ENCODE assay signal across 23 mouse cellular contexts in the genomic region with DNA sequence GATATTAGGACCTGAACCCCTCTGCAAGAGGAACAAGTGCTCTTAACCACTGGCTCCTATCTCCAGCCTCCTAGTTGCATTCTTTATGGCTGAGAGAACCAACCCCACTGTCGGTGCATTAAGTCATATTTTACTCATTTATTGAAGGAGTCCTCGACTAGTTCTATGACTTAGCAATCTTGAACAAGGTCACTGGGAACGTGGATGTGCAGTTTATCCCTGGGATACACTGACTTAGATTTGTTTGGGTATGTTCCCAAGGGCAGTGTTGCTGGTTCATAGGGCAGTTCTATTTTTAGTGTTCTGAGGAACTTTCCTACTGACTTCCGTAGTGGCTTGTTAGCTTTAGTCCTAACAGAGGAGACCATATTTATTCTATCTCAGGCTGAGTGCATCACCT. TPM values are rescaled to one million over a fixed set of nuclear protein-coding genes. Genes with fewer than 3 reads are reported as not detected.
A peak's percentile ranks its signal among the peaks of the same experiment; 100 is the strongest.
DNase-seq lines count a peak whose midpoint lies in the region; ATAC-seq and TF ChIP-seq lines count a peak whose summit lies in the region.
"Had no signal": no experiment of that assay in that cellular context is flagged by ENCODE, and none has a peak within 500 bp of the region (broad histone marks: within the 10 kb centered on the region; RNA-seq: fewer than 3 reads in every experiment).

No protein-coding gene starts in this region.

- H3K4me1 ChIP-seq in kidney, adult 2 months (ENCODE audit: control insufficient read depth, insufficient read depth, low read length): peaks cover 16% of the 10 kb centered on the region; the same call in 1 of the 2 replicates
- H3K4me1 ChIP-seq in heart, embryonic 14.5 days (ENCODE audit: control insufficient read depth in 2 of 2, insufficient read depth in 2 of 2, low read length in 2 of 2): peaks cover 2 to 27% of the 10 kb centered on the region in 2 experiments; a peak in 2 of 4 replicates
- peaks cover 7% of the 10 kb centered on the region; the same call in 1 of the 2 replicates for H3K4me1 ChIP-seq in lung, postnatal 0 days (ENCODE audit: insufficient read depth, low read depth, low read length)

- no peak overlapping the region for H3K9ac ChIP-seq in heart, embryonic 14.5 days (ENCODE audit: low read length)
- H3K9ac ChIP-seq in lung, postnatal 0 days (replicated peaks; ENCODE audit: low read depth): no peak overlapping the region
- H3K9ac ChIP-seq: embryonic facial prominence, embryonic 12.5 days; forebrain, embryonic 13.5 days; hindbrain, embryonic 12.5 days; lung, embryonic 14.5 days had no signal

- H3K27ac ChIP-seq in kidney, adult 2 months (ENCODE audit: insufficient read depth, low read depth, low read length): 0 out of 2 replicates have a peak overlapping the region, but pooled peaks have one; percentile 55
- H3K27ac ChIP-seq in heart, embryonic 14.5 days (replicated peaks in 1 of 2; ENCODE audit: control insufficient read depth in 1 of 2, insufficient read depth in 1 of 2, low read depth in 2 of 2, low read length in 2 of 2): peak overlapping the region; percentile 36 to 49
- H3K27ac ChIP-seq in lung, postnatal 0 days (ENCODE audit: low read length): no peak overlapping the region
- H3K27ac ChIP-seq: embryonic facial prominence, embryonic 12.5 days; forebrain, embryonic 13.5 days; hindbrain, embryonic 12.5 days; macrophage; midbrain, embryonic 10.5 days had no signal

- no peaks in the 10 kb centered on the region for H3K27me3 ChIP-seq in kidney, adult 2 months (replicated peaks; ENCODE audit: control insufficient read depth, insufficient read depth, low read length)
- no peaks in the 10 kb centered on the region for H3K27me3 ChIP-seq in heart, embryonic 14.5 days (ENCODE audit: control insufficient read depth, insufficient read depth, low read length)
- H3K27me3 ChIP-seq in lung, postnatal 0 days (replicated peaks; ENCODE audit: insufficient read depth, low read length): no peaks in the 10 kb centered on the region
- H3K27me3 ChIP-seq: embryonic facial prominence, embryonic 12.5 days; forebrain, embryonic 13.5 days; hindbrain, embryonic 12.5 days had no signal

- 0 out of 2 replicates have a peak overlapping the region, but pooled peaks have one; percentile 18 for H3K4me2 ChIP-seq in heart, embryonic 14.5 days (ENCODE audit: low read length)
- H3K4me2 ChIP-seq in lung, postnatal 0 days (replicated peaks; ENCODE audit: low read depth, low read length): no peak overlapping the region
- H3K4me2 ChIP-seq: embryonic facial prominence, embryonic 12.5 days; forebrain, embryonic 13.5 days; hindbrain, embryonic 12.5 days; lung, embryonic 14.5 days had no signal

- no peak for TF ChIP-seq CTCF in kidney, adult 2 months (conservative IDR thresholded peaks at IDR 0.05; ENCODE audit: insufficient read depth, insufficient read length, low read depth, low read length)
- no peak for TF ChIP-seq CTCF in lung, postnatal 0 days (IDR thresholded peaks at IDR 0.05)

- H3K36me3 ChIP-seq in kidney, adult 2 months (ENCODE audit: control insufficient read depth, insufficient read depth, low read length): no peaks in the 10 kb centered on the region
- no peaks in the 10 kb centered on the region for H3K36me3 ChIP-seq in heart, embryonic 14.5 days (ENCODE audit: control insufficient read depth, insufficient read depth, low read length)
- no peaks in the 10 kb centered on the region for H3K36me3 ChIP-seq in lung, postnatal 0 days (ENCODE audit: insufficient read depth, low read length)
- H3K36me3 ChIP-seq: embryonic facial prominence, embryonic 12.5 days; hindbrain, embryonic 12.5 days had no signal

- no peak for TF ChIP-seq POLR2A in kidney, adult 2 months (IDR thresholded peaks at IDR 0.05; ENCODE audit: low read depth, low read length)

- WGBS in kidney, adult 2 months: 22% methylated on average over 4 of the region's 4 CpGs
- 22% methylated on average over 4 of the region's 4 CpGs for WGBS in heart, embryonic 14.5 days
- 54% methylated on average over 4 of the region's 4 CpGs for WGBS in lung, postnatal 0 days

- DNase-seq in adrenal gland, adult 8-10 months: peak; percentile 67
- DNase-seq in adrenal gland, adult 18-20 months (ENCODE audit: low spot score in 2 of 2): no peak
- DNase-seq in kidney, adult 2 months: peak; percentile 50
- no peak for DNase-seq in kidney, postnatal 36 days
- DNase-seq in adrenal gland, postnatal 10 days: peak; percentile 49
- no peak for DNase-seq in cerebellum, postnatal 36 days
- no peak for DNase-seq in lung, postnatal 0 days (ENCODE audit: low spot score)
- DNase-seq: cerebellum, adult 8-10 months; gastrocnemius, postnatal 14 days; kidney, adult 18-20 months; kidney, postnatal 14 days; left cerebral cortex, postnatal 4 days; liver; lung, embryonic 14.5 days; right cerebral cortex, adult 18-20 months; thymus, postnatal 25 days had no signal

- no peak for TF ChIP-seq EP300 in lung, postnatal 0 days (IDR thresholded peaks at IDR 0.05)

- no peaks in the 10 kb centered on the region for H3K9me3 ChIP-seq in heart, embryonic 14.5 days (ENCODE audit: control insufficient read depth, low read length)
- no peaks in the 10 kb centered on the region for H3K9me3 ChIP-seq in lung, postnatal 0 days (ENCODE audit: low read length)
- H3K9me3 ChIP-seq: embryonic facial prominence, embryonic 12.5 days; forebrain, embryonic 13.5 days; hindbrain, embryonic 12.5 days; midbrain, embryonic 10.5 days had no signal

- no peak overlapping the region for H3K4me3 ChIP-seq in kidney, adult 2 months (ENCODE audit: insufficient read depth, low read depth, low read length)
- no peak overlapping the region for H3K4me3 ChIP-seq in heart, embryonic 14.5 days (ENCODE audit: control insufficient read depth in 1 of 2, insufficient read depth in 1 of 2, low read depth in 1 of 2, low read length in 2 of 2)
- H3K4me3 ChIP-seq in lung, postnatal 0 days (ENCODE audit: low read depth, low read length): no peak overlapping the region
- H3K4me3 ChIP-seq: embryonic facial prominence, embryonic 12.5 days; erythroblast, embryonic 14.5 days; forebrain, embryonic 13.5 days; hindbrain, embryonic 12.5 days; midbrain, embryonic 10.5 days had no signal

- ATAC-seq in heart, embryonic 14.5 days (ENCODE audit: insufficient number of reproducible peaks, insufficient read depth, low FRiP score, low read depth): no peak
- no peak for ATAC-seq in lung, postnatal 0 days
- ATAC-seq: forebrain, embryonic 13.5 days had no signal

RNA-seq across cellular contexts. Expression of a gene that starts 5.6 kb away (rescaled TPM):
- total RNA-seq in adrenal gland, adult 8-10 months (2022): 10 to 100 TPM; 50.4 to 77.4 (median 56.5) TPM
- total RNA-seq in adrenal gland, adult 18-20 months (2021): 10 to 100 TPM; 39.3 to 51.6 TPM
- 17.0 and 18.1 TPM in 2 replicates for polyA plus RNA-seq in kidney, adult 2 months (2012; rRNA removed)
- total RNA-seq in adrenal gland, postnatal 10 days (2021): 10 to 100 TPM; 25.5 to 31.6 TPM
- polyA plus RNA-seq in heart, embryonic 14.5 days (2014; fragmentation: Nextera tagmentation; extraction: Ambion mirVana): 3.8 TPM in 2 replicates
- polyA plus RNA-seq in lung, postnatal 0 days (2015; fragmentation: Nextera tagmentation; extraction: Ambion mirVana): 4.6 and 5.7 TPM in 2 replicates

Comparison
In these comparisons a context has a peak if more than half of its experiments do, and no peak if none do; other contexts are left out.
1. DNase-seq: peak in adrenal gland, adult 8-10 months (single experiment), kidney, adult 2 months (single experiment) and adrenal gland, postnatal 10 days (single experiment); none in adrenal gland, adult 18-20 months (0 of 2), kidney, postnatal 36 days (0 of 2), cerebellum, postnatal 36 days (0 of 2) and lung, postnatal 0 days (single experiment).